Mouse (Mus musculus) heart, adult 18-20 months (tissue): ENCODE measurements around the gene Gpr179. TPM values are rescaled to one million over a fixed set of nuclear protein-coding genes. Genes with fewer than 3 reads are reported as not detected.

Experiments
- DNase-seq, 2 experiments: peaks; one replicate each; pipeline ENCODE4 v3.0.0; 2021 to 2022; ENCODE audit warnings: mixed read lengths in 1 of 2
- long read RNA-seq, 2 experiments: library from polyadenylated mRNA; stranded (forward); transcript quantifications; one replicate each; pipeline ENCODE4 v2.0.0; 2021
- total RNA-seq, 2 experiments: library from RNA; stranded (reverse); gene quantifications; 2 replicates each; pipeline ENCODE4 v1.2.3; 2021

Gpr179 gene
- total RNA-seq, result not detected
- long read RNA-seq, experiment 1, result 0 reads
- long read RNA-seq, experiment 2, result 0 reads

DNA sequence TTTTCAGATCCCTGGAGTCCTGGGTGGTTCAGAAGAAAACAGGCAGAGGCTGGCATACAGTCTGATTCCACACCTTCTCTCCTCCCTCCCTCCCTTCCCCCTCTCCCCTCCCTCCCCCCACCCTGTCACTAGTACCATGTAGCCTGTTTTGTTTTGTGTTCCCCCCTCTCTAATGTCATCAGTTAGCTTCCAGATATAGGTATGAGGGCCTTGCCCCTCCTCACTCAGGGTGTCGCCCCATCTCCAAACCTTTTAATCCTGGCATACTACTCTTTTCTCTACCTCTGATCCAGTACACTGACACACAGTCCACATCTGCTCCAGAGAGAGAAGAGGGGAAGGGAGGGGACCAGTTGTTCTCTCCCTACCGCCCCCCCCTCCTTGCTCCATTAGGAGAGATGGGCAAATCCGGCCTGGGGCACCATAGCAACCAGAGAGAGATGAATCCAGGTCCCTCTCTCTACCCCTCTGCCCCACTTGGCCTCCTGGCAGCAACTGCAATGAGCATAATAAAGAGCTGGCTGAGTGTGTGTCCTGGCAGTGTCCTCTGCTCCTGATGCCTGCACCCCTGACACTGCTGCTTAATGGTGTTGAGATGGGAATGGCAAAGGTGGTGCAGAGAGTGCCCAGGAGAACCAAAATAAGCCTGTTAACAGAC, at the start of gene Gpr179:
TSS of gene Gpr179 (minus strand) at position 51 of the 658 bp plus-strand sequence.
- no peak for DNase-seq

DNA sequence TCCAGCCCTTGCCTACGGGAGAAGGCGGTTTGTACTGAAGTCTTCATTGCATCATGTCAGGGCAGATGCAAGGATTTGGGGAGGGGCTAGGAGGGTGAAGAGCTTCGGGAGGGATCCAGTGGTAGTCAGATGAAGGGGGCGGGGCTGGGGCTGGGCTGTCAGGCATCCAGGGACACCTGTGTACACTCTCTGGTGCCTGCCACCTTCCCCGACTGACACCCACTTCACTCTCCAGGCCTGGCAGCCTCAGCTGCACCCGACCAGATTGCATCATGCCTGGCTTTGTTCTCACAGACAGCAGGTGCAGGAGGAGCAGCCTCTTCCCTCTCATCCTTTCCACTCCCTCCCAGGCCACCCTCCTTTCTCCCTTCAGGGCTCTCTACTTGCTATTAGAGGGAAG, 49.2 kb upstream of the Gpr179 start:
- no peak for DNase-seq

GRCm38 (mm10) chr11:97399958-97400710, 48.3 kb upstream of the Gpr179 start:
- DNase-seq, result peak; percentile 87 to 88

- no peak for DNase-seq
Measured at GRCm38 (mm10) chr11:97398506-97398905, 46.6 kb upstream of the Gpr179 start.

GRCm38 (mm10) chr11:97394146-97394545, 42.3 kb upstream of the Gpr179 start:
- DNase-seq, result peak; percentile 44 to 47

DNA sequence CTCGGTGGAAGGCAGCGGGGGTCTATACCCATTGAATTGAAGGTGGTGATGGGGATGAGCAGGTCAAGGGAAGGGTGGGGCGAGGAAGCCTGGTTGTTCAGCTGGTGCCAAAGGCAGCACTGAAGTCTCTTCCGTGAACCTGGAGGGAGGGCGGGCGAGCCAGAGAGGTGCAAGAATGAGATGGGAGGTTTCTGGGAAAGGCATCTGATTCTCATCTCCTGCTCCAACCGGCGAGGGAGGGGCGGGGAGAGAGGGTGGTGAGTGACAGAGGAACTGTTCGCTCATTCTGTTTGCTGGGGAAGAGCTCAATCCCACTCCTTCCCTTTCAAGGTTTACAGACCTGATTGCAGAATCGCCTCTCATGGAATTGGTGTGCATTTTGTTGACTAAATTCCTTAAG, 41.8 kb upstream of the Gpr179 start:
- no peak for DNase-seq

GRCm38 (mm10) chr11:97389127-97389526, 37.2 kb upstream of the Gpr179 start:
- DNase-seq, result no peak

- no peak for DNase-seq
Measured at GRCm38 (mm10) chr11:97387811-97388210, 35.9 kb upstream of the Gpr179 start.

- no peak for DNase-seq
Measured at GRCm38 (mm10) chr11:97383764-97384163, 31.9 kb upstream of the Gpr179 start.

GRCm38 (mm10) chr11:97383017-97383416, 31.1 kb upstream of the Gpr179 start:
- no peak for DNase-seq

DNA sequence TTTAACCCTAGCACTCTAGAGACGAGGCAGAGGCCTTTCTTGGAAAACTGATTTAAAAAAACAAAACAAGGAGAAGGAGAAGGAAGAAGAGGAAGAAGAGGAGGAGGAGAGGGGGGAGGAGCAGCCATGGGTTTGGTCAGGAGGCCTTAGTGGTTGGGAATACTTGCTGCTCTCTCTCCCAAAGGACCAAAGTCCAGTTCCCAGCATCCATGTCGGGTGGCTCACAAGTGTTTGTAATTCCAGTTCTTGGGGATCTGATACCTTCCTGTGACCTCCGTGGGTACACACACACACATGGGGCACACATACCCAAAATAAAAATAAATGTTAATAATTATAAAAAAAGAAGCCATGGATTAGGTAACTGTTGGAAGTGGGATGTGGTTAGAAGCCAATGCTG, 28.2 kb upstream of the Gpr179 start:
- no peak for DNase-seq

DNA sequence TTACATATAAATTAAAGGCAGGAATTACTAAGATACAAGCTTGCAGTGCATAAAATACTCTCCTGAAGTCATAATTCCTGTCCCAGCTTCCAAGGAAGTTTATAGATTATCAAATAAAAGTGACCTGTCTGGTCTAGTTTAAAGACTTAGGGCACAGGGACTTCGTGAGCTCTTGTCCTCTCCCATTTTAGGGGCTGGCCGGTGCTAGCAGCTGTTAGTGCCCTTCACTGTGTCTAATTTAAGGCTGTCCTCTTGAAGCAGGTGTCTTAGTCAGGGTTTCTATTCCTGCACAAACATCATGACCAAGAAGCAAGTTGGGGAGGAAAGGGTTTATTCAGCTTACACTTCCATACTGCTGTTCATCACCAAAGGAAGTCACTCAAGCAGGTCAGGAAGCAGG, 21.5 kb upstream of the Gpr179 start:
- DNase-seq, result no peak

- no peak for DNase-seq
Measured at GRCm38 (mm10) chr11:97372159-97372864, 20.4 kb upstream of the Gpr179 start.

DNA sequence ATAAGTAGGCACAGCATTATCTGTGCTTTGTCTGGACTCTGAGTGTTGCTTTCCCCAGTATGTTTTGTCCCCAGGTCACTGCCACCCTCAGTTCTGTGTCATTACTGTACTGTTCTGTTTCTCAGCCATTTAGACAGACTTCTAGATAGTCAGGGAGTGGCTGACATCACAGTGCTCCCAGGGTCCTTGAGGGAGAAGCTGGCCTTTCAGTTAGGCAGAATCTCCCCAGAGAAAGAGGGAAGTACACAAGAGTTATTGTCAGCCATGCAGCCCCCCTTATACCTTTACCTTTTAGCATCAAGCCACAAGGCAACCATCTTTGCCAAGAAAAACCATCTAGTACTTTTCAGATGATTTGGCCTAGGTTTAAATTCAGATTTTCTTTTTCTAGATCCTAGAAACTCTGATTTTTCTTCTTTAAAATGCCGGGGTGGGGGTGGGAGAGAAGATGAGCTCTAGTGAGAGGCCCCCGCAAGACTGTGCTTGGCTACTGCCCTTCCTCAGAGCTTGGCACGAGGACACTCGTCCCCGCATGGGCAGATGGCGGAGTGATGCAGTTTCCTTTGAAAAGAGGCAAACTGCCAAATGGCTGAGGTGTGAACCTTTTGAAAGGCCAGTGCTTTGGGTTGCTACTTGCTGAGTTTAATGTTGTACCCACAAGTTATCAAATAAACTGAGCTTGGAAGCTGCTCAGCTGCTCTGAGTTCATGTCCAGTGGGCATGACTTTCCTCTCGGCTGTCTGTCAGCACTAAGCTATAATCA, 18.6 kb upstream of the Gpr179 start:
- peak in 1 of 2 experiments; percentile 14 for DNase-seq

DNA sequence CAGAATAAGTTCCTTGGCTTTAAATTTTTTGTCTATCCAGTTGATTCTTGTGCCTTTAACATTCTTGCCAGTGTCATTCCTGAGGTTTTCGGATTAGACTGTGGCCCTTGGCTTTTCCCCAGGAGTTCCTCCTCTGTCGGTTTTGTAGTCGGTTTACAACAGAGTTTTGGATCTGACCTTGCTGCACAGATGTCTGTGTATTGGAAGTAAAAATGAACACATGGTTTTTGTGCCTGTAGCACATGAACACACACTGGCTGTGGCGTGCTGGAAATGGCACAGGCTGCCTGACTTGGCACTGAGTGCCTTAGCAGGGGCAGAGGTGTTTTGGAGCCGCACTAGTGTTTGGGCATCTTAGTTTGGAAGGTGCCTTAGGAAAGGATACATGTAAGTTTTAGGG, 16.6 kb upstream of the Gpr179 start:
- peak in 1 of 2 experiments; percentile 22 for DNase-seq

DNA sequence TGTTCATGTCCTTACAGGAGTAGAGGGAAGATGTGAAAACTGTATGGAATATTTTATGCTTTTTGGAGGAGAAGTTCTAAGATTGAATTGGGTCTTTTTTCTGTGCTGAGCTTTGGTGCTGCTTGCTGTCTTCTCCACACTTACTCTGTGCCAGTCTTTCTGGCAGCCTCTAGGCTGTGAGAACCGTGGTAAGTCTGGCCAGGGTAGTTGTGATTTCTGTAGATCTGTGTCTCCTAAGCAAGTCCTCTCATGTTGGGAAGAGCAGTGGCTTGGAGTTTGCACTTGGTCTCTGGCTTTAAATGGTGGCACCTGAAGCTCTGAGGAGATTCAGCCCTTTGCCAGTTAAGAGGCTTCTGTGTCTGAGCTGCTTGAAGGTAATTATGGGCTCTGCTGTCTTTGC, 13.7 kb upstream of the Gpr179 start:
- no peak for DNase-seq

- DNase-seq, result peak in 1 of 2 experiments; percentile 56
Measured at GRCm38 (mm10) chr11:97363644-97363995, 11.7 kb upstream of the Gpr179 start.

DNA sequence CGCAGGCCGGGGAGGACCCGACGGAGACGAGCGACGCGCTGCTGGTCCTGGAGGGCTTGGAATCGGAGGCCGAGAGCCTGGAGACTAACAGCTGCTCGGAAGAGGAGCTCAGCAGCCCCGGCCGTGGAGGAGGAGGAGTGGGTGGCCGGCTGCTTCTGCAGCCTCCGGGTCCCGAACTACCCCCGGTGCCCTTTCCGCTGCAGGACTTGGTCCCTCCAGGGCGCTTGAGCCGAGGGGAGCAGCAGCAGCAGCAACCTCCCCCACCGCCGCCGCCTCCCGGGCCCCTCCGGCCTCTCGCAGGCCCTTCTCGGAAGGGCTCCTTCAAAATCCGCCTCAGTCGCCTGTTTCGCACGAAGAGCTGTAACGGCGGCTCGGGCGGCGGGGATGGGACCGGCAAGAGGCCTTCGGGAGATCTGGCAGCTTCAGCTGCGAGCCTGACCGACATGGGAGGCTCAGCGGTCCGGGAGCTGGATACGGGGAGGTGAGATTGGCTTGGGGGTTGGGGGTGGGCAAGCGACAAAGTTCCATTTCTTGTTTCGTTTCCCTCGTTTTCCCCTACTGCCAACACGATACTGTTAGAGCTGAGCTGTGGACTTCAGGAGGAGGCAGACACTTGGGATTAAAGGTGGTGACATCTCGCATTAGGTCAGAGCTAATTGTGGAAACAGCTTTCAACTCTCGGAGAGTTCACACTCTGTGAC, 11.2 kb upstream of the Gpr179 start:
- DNase-seq, result peak; percentile 49 to 58

- peak; percentile 46 to 57 for DNase-seq
Measured at GRCm38 (mm10) chr11:97362649-97362942, 10.7 kb upstream of the Gpr179 start.

DNA sequence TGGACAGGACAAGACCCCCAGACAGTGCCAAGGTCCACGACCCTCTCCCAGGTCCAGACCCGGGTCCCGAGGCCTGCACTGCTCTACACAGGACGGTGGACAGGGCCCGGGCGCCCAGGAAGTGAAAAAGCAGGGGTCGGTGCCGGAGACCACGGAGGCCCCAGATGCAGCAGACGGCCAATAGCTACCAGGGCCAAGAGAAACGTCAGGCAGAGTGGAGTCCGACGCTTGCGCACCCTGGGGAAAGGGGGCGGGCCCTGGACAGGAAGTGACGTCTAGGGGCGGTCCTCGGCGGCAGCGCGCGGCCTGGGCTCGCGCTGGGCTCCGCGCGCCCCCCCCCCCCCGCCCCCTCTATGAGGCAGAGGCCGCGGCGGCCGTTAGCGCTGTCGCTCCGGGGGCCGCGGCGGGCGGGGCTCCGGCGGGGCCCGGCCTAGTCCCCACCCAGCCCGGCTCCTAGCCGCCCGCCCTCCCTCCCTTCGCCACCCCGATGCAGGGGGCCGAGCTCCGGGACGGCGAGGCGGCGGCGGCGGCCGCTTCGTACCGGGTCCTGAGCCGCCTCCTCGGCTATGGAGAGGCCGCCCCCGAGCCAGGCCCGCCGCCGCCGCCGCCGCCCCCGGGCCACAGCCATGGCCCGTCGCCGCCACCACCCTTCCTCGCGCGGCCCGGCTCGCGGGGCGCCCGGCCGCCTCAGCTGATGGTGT, 10.2 kb upstream of the Gpr179 start, which contains the start of gene Socs7:
TSS of gene Socs7 (plus strand) at position 604 of the 701 bp plus-strand sequence.
- DNase-seq, result peak; percentile 96 to 97

- peak; percentile 78 to 88 for DNase-seq
Measured at GRCm38 (mm10) chr11:97357663-97358062, 5.8 kb upstream of the Gpr179 start.
